Mouse (Mus musculus) thymus, adult 2 months (tissue): ENCODE measurements around the gene Plch2. TPM values are rescaled to one million over a fixed set of nuclear protein-coding genes. Genes with fewer than 3 reads are reported as not detected.

Experiments used
- DNase-seq: peaks from one replicate; pipeline ENCODE4 v3.0.0; 2021
- H3K27ac ChIP-seq: fragments of 200-500 bp; 2 replicates; pipeline ENCODE4 v1.5.1; 2012; ENCODE audit warnings: low read length, control low read depth; ENCODE audit not compliant: control insufficient read depth, insufficient read depth
- H3K27me3 ChIP-seq: fragments of 200-500 bp; 2 replicates; pipeline ENCODE4 v1.6.1; 2012; ENCODE audit warnings: mild to moderate bottlenecking, low read length, moderate library complexity, mixed read lengths; ENCODE audit not compliant: control insufficient read depth, insufficient read depth
- H3K36me3 ChIP-seq: fragments of 200-500 bp; 2 replicates; pipeline ENCODE4 v1.6.1; 2012; ENCODE audit warnings: mild to moderate bottlenecking, low read length, moderate library complexity; ENCODE audit not compliant: control insufficient read depth, insufficient read depth
- H3K4me1 ChIP-seq: fragments of 200-500 bp; replicated peaks from 2 replicates; pipeline ENCODE4 v1.6.1; 2012; ENCODE audit warnings: low read length; ENCODE audit not compliant: control insufficient read depth, insufficient read depth
- H3K4me3 ChIP-seq: fragments of 200-500 bp; 2 replicates; pipeline ENCODE4 v1.5.1; 2012; ENCODE audit warnings: mild to moderate bottlenecking, low read length, control low read depth, moderate library complexity; ENCODE audit not compliant: control insufficient read depth, insufficient read depth
- CTCF ChIP-seq: fragments of 200-500 bp; IDR thresholded peaks from 2 replicates; pipeline ENCODE4 v1.5.1; 2012; ENCODE audit warnings: mild to moderate bottlenecking, control low read depth, low read length, moderate library complexity, borderline replicate concordance; ENCODE audit not compliant: control insufficient read depth, poor library complexity, insufficient read depth; ENCODE audit errors: extremely low read depth
- POLR2A ChIP-seq: fragments of 200-500 bp; IDR thresholded peaks from 2 replicates; pipeline ENCODE4 v1.6.1; 2012; ENCODE audit warnings: mild to moderate bottlenecking, low read length, control low read depth, moderate library complexity; ENCODE audit not compliant: control insufficient read depth, poor library complexity, insufficient read depth; ENCODE audit errors: extremely low read depth
- WGBS: fragments of 180-500 bp; shearing (Covaris S2); methylation state at CpG from one replicate; pipeline ENCODE4 v1.1.7; 2018; 5-methylcytosine and 5-hydroxymethylcytosine counted together
- polyA plus RNA-seq: library from polyadenylated mRNA; depleted of rRNA; stranded (reverse); fragments of >200 nt; gene quantifications from 2 replicates; pipeline ENCODE4 v1.2.3, GENCODE M21; 2012

The Plch2 gene
- polyA plus RNA-seq, 1 experiment: 10.0 TPM

DNA sequence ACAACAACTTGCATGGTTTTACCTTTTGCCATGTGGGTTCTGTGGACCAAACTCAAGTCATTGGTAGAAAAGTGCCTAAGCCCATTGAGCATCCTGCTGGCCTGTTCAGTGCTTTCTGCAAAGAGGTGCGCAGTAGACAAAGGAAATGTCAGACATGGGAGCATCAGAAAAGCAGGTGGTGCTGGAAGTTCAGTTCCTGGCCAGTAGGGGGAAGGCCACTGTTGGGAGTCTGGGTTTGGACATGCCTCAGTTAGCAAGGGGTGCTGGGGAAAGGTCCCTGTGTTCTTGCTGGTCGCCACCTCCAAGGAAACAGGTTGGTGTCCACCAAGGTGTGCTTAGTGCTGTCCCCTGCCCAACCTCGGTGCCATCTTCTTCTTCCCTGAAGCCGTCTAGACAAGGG is 76.5 kb downstream of the Plch2 start:
- no peak for TF ChIP-seq POLR2A
- no peak; the same call in 1 of the 2 replicates for TF ChIP-seq CTCF
- peak; percentile 27 for DNase-seq
- H3K4me1 ChIP-seq: no peaks in the 10 kb centered on the region
- 97% methylated on average over 4 of the region's 4 CpGs for WGBS
- H3K4me3 ChIP-seq: no peak overlapping the region
- H3K27me3 ChIP-seq: no peaks in the 10 kb centered on the region
- H3K27ac ChIP-seq: no peak overlapping the region
- H3K36me3 ChIP-seq: peaks cover 55% of the 10 kb centered on the region

DNA sequence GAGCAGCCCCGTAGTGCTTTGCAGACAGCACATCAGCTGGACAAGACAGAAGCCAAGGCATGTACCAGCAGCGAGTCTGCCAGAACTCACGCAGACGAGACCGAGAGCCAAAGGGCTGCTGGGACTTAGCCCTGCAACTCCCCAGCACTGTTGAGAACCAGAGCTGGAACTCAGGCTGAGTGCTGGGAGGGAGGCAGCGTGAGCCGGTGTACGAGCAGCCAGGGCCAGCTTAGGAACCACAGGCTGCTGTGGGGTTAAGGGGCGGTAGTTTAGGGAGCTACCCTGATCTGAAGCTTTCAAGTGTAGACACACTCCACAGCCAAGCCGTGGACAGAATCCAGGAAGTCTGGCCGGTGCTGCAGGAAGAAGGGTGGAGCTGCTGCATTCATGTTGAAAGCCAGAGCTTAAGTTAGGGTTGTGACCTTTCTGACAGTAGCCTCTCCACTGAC is 82.4 kb downstream of the Plch2 start:
- H3K27me3 ChIP-seq: no peaks in the 10 kb centered on the region
- no peak overlapping the region for H3K27ac ChIP-seq
- no peak for TF ChIP-seq POLR2A
- TF ChIP-seq CTCF: no peak
- 96% methylated on average over 11 of the region's 11 CpGs for WGBS
- DNase-seq: no peak
- H3K4me1 ChIP-seq: no peaks in the 10 kb centered on the region
- H3K4me3 ChIP-seq: no peak overlapping the region
- H3K36me3 ChIP-seq: peaks cover 97% of the 10 kb centered on the region

DNA sequence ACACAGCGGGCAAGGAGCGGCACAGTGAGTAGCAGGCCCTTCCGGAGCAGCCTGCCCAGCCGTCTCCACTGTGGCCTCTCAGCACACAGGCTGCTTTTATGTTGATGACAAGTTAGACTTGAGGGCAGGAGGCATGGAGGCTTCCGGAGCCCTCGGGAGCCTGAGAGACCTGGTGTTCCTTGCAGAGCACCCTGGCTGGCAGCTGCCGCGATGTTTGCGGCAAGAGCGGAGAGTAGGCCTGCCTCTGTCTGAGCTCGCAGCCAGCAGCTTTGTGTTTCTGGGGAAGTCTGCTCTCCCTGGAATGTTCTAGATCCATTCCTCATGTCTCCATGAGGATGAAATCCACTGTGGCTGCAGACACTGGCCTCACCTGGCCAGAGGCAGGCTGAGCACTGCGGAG is 84.0 kb downstream of the Plch2 start:
- no peak for DNase-seq
- 96% methylated on average over 12 of the region's 12 CpGs for WGBS
- Histone ChIP-seq H3K27ac (no peak overlapping the region), H3K4me1 (no peaks in the 10 kb centered on the region), H3K27me3 (no peaks in the 10 kb centered on the region), H3K4me3 (no peak overlapping the region), H3K36me3 (peaks cover 84% of the 10 kb centered on the region)
- TF ChIP-seq CTCF (no peak), POLR2A (no peak)

DNA sequence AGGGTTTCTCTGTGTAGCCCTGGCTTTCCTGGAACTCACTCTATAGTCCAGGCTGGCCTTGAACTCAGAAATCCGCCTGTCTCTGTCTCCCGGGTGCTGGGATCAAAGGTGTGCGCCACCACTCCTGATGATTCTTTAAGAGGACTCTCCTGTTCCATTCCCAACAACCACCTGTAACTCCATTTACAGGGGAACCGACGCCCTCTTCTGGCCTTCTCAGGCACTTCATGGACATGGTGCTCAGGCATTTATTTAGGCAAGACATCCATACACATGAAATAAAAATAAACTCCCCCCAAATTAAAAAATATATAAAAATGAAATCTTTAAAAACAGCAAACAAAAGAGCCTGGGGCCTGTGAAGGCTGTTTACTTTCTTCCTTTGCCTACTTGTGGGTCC is 89.4 kb downstream of the Plch2 start:
- Histone ChIP-seq H3K27me3 (no peaks in the 10 kb centered on the region), H3K27ac (no peak overlapping the region), H3K36me3 (peaks cover 31% of the 10 kb centered on the region), H3K4me1 (peaks cover 31% of the 10 kb centered on the region), H3K4me3 (no peak overlapping the region)
- DNase-seq: peak; percentile 73
- WGBS: 83% methylated on average over 5 of the region's 5 CpGs
- no peak for TF ChIP-seq POLR2A
- no peak; the same call in 1 of the 2 replicates for TF ChIP-seq CTCF

DNA sequence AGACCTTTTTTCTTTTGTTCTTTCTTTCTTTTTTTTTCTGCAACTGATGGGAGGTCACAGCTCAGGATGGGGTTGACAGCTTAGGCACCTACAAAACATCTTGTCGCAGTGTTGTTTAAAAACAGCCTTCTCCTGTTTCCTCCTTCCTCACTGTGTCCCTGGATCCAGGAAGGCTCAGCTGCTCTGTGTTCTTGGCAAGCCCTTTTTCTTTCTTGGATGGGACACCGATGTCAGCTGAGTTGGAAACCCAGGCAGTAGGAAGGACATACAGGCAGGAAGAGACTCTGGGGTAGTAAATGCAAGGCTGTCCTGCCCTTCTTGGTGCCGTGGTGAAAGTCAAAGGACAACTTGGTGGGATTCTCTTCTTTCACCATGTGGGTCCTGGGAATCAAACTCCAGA is 90.7 kb downstream of the Plch2 start:
- no peak for DNase-seq
- WGBS: 91% methylated on average over 3 of the region's 3 CpGs
- H3K27me3 ChIP-seq: no peaks in the 10 kb centered on the region; the same call in 1 of the 2 replicates

DNA sequence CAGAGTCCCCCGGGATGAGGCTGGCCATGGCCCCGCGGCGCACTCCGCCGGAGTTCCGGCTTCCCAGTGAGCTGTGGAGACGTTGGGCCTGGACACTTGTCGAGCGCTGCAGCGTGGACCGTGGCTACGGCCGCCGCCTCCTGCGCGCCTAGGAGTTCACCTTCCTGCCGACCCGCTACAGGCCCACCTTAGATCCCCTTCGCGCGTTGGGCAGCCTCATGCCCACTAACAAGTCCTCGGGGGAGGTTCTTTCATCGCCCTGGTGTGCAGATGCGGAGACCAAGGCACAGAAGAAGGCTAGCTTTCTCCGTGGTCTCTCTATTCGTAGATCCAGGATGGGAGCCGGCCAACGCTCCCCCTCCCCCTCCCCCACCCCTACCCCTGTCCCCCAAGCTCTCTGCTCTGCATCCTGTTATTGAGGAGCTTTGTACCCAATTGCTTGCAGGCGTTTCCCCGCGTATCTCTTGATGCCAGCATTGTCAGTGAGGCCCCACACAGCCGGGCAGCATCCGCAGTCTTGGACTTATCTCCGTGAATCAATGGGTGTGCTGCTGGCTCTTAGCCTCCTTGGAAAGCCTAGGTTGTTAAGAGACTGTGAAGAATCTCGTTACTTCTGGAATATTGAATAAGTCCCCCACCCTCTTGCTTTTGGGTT is 91.9 kb downstream of the Plch2 start:
- TF ChIP-seq POLR2A (no peak), CTCF (no peak)
- H3K4me3 ChIP-seq: peak overlapping the region; percentile 69
- WGBS: 1% methylated on average over 36 of the region's 36 CpGs
- peaks cover 6% of the 10 kb centered on the region for H3K36me3 ChIP-seq
- DNase-seq: peak; percentile 56
- H3K27me3 ChIP-seq: no peaks in the 10 kb centered on the region; the same call in 1 of the 2 replicates
- peaks cover 52% of the 10 kb centered on the region for H3K4me1 ChIP-seq
- peak overlapping the region; percentile 46 for H3K27ac ChIP-seq

More for the DNA sequence above, 90.7 kb downstream of the Plch2 start:
- peaks cover 18% of the 10 kb centered on the region for H3K36me3 ChIP-seq
- no peak for TF ChIP-seq POLR2A
- no peak for TF ChIP-seq CTCF
- H3K4me1 ChIP-seq: peaks cover 43% of the 10 kb centered on the region
- H3K27ac ChIP-seq: no peak overlapping the region
- no peak overlapping the region for H3K4me3 ChIP-seq
